Mouse (Mus musculus) cortical plate, adult 2 months (tissue): ENCODE results near the gene Oasl2.

Experiments used
- CTCF ChIP-seq: fragments of 200-500 bp; IDR thresholded peaks from 2 replicates; pipeline ENCODE4 v1.5.1; 2011; ENCODE audit warnings: mild to moderate bottlenecking, control low read depth, low read length; ENCODE audit not compliant: insufficient read depth; ENCODE audit errors: extremely low read depth
- POLR2A ChIP-seq: fragments of 200-500 bp; IDR thresholded peaks from 2 replicates; pipeline ENCODE4 v1.6.1; 2011; ENCODE audit warnings: mild to moderate bottlenecking, low read length, control low read depth; ENCODE audit not compliant: insufficient read depth; ENCODE audit errors: extremely low read depth

GRCm38 (mm10) chr5:114898857-114899256 is 2.1 kb downstream of the Oasl2 start:
- no peak for TF ChIP-seq POLR2A
- no peak for TF ChIP-seq CTCF
